Mouse (Mus musculus) gastrocnemius, postnatal 25 days (tissue): ENCODE data around the gene Tnni3. TPM values are rescaled to one million over a fixed set of nuclear protein-coding genes. Genes with fewer than 3 reads are reported as not detected.
A peak's percentile ranks its signal among the peaks of the same experiment; 100 is the strongest.

Source experiments
- DNase-seq: peaks from one replicate; pipeline ENCODE4 v3.0.0; 2022
- total RNA-seq, 2 experiments: library from RNA; stranded (reverse); gene quantifications; 1 replicate in 1 of 2; 2 replicates in 1 of 2; pipeline ENCODE4 v1.2.3; 2021

Gene Tnni3
- total RNA-seq, 2 experiments from 2014 or later = 0.29 TPM; not detected in 1

DNA sequence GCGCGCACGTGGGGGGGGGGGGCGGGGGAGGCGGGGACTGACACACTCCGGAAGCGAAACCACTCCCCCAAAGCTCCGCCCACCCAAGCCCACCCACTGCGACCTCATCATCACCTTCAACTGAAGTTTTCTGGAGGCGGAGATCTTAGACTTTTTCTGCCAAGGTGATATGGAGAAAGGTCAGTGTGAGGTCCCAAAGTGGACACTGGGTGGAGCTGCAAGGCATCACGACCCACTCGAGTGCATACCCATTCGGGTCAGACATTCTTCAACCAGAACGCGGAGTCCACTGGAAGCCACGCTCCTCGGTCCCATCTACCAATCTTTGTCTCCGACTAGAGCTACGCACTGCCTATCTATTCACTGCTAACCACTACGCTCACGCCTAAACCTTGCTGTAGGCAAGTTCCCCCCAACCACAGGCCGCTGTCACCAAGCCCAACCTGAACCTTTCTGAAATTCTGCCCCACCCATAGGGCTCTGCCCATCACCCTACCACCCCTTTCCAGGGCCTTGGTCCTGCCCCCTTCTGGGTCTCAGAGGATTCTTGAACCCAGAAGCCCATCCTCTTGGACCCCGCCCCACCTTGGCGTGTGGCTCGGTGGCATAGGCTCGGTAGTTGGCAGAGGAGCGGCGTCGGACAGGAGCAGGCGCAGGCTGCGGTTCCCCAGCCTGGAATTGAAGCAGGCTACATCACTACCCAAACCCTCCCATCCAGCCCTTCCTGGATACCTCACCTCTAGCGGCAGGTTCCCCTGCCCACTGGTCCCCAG, 2.6 kb downstream of the Tnni3 start:
- no peak for DNase-seq

DNA sequence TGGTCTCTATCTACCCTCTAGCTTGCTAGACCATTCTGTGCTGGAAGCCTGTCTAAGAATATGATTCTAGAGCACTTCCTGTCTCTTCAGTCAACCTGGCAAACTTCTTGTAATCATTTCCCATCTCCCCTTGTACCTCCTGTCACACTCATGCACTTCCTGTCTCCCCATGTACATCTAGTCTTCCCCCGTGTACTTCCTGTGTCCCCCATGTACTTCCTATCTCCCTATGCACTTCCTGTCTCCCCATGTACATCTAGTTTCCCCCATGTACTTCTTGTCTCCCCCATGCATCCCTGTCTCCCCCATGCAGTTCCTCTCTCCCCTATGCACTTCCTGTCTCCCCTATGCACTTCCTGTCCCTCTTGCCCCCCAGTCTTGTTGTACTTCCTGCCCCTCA, 5.5 kb downstream of the Tnni3 start:
- DNase-seq = no peak

DNA sequence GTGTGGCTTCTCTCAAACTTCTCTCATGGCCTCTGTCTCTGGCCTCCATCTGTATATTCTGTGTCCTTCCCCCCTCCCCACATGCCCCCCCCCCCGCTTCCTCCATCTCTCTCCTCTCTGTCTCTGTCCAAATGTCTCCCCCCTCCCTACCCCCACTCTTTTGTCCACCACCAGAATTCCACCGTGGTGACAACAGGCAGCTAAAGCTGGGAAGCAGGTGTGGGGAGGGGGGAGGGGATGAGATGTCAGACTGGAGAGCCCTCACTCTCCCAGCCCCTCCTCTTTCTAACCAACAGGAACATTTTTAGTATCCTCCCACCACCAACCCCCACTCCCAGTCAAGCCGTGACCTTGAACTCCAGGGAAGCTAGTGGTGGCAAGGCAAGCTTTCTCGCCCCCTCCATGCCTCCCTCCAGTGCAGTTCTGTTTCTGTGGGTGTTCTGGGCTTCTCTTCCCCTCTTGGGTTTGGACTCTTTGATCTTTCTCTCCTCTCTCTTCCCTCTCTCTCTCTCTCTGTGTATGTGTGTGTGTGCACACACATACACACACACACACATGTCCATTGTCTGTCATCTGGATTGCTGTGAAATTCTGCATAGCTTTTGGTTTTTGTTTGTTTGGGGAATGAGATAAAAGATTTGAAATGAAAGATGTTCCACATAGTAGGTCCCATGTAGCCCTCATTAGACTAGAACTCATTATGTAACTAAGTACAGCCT, 7.5 kb downstream of the Tnni3 start, which contains the start of gene Tnnt1:
Gene Tnnt1, minus strand, starts transcription at position 51 of the 719 bp plus-strand sequence.
- DNase-seq = no peak

DNA sequence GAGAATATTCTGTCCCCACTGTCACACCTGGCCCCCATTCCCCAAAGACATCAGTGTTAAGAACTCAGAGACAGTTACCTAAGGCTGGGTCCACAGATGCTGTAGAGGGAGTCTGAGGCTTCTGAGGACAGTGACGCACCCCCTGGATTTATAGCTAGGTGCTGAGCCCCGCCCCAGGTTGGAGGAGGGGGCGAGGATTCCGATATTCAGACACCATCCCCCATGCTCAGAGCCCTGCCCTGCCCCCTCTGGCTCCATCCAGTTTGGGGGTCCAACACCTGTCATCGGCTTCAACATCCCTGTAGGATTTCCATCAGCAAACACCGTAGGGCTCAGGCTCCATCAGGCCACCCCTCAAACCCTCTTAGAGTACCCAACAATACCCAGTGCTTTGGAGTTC, 8.2 kb downstream of the Tnni3 start:
- no peak for DNase-seq

DNA sequence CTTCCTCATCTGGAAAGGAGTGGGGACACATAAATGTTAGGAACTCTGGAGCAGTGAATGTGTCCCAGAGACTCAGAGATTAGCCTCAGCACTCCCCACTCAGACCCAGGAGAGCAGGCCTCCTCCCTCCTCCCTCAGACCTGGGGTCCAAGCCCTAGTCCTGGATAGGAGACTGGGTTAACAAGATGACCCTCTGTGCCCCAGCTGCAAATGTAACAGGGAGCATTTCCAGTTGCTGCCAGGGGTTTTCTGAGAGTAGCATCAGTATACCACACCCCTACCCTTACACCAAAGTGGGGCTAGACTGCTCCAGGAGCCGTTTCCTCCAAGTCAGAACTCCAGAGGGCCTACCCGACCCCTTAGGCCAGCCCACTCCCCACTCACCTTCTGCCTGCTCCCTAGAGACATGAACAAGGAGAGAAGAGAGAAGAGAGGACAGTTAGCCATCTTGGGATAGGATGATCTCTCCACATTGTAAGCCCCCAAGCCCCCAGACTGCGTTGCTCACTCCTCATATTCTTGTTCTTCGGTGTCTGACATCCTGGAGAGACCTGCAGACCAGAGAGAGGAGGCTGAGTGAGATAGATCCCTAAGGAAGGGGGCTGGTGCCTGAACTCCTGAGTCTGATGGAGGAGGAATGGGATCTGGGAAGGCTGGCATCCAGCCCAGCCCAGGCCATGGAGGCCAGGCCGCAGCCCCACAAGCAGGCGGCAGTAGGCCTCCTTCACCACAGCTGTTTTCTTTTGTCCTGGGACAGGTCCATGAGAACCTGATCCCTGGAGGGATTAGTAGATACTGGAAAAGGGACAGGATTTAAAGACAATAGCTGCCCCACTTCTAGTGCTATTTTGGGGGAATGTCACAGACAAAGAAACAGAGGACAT, 10.0 kb downstream of the Tnni3 start:
- no peak for DNase-seq

DNA sequence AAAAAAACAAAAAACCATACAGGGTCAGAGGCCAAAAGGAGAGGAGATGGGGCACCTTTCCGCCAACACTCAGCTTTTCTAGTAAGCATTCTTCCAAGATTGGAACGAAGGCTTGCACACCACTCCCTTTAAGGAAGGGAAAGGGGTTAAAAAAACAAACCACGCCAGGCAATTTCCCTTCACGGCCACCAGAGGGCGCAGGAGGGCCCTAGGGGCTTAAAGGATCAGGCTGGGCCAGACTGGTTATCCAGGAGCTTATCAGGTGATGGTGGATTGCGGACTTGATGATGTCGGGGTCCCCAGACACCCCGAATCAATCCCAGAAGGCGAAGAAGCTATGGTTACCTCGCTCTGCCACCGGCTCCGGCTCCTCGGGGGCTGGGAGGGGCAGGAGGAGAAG, 10.8 kb downstream of the Tnni3 start:
- DNase-seq = no peak

DNA sequence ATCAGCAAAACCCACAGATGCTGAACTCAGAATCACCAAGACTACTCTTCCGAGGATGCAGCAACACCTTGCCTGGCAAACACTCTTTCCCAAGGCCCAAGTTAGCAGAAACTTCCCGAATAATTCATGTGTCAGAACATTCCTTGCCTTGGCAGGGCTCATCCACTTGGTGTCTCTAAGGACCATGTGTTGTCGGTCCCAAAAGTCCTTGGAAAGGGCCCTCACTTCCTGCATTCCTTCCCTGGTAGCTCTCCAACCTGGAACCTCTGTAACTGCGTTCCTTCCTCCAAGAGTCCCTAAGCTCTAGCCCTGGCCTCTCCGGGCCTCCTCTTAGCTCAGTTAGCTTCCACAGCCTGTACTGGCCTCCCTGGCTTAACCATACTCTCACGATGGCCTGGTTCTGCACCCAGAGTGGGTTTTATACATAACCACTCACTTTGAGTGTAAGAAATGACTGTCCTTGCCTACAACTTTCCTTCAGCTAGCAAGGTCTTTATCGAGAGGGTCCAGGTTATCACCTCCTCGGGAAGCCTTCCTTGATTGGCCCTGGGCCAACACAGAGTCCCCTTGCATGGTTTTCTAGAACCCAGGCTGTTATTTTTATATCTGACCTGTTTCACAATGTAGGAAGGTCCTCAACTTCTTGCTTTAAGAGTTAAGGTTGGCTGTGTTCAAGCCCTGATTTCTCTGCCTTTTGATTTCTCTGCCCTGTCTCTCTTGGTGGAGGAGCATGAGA, 12.4 kb downstream of the Tnni3 start:
- no peak for DNase-seq

DNA sequence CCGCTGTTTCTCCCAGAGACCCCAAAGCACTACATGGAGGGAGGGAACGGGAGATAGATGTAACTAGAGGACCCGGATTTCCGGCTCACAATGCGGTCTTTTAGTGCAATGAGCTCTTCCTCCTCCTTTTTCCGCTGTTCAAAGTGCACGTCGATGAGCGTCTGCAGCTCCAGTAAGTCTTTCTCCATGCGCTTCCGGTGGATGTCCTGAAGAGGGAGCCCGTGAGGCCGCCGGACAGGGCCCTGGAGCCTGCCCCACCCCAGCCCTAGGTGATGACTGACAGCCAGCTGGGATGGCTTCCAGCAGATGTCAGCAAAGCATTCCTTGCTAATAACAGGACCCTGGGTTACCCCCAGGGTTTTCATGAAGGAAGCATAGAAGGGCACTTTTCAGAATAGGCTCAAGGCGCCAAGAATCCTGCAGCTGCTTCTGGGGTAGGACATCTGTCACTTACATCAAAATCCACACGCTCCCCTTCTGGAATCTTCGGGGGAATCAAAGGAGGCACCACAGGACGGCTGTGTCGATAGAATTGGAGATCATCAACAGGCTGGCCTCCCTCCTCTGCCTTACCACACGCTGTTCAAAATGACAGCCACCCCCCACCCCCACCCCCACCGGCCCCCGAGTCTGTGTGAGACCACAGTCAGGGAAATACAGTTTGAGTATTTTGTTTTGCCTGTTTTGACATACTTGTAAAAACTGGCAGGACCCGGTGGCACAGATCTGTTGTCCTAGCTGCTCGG, 14.0 kb downstream of the Tnni3 start:
- DNase-seq = peak; percentile 67

DNA sequence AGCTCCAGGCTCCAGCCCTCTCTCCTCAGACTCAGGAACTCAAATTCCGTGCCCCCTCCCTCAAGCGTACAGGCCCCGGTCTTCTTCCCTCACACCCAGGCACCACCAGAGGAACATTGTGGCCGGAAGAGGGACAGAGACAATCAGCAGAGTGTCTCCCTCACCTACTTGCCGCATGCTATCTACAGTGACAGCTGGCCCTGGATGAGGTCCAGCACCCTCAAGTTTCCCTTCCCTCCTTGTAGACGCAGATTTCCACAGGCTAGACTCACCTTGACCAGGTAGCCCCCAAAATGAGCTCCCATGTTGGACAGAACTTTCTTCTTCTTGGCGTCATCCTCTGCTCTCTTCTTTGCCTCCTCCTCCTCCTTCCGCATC, 15.3 kb downstream of the Tnni3 start:
- no peak for DNase-seq

DNA sequence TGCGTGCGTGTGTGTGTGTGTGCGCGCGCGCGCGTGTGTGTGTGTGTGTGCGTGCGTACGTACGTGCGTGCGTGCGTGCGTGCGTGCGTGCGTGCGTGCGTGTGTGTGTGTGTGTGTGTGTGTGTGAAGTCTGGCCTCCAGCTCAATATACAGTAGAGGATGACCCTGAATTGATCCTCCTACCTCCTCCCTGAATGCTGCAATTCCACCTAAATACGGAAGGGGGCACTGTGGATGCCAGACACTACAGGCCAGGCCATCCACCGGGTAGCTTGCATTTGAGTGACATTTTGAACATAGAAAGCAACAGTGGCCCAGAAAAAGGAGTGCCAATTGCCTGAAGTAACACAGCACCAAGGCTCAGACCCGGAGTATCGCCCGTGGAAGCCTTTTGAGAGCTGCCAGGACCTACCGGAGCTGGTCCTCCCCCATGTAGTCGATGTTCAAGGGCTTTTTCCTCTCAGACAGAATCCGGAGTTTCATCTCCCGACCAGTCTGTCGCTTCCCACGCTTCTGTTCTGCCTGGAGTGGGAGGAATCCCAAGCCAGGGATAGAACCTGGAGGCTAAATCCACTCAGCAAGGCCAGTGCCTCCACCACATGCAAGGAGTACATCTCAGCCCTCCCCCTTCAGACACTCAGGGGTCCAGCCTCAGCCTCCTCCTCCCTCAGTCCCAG, 15.8 kb downstream of the Tnni3 start:
- DNase-seq = no peak

DNA sequence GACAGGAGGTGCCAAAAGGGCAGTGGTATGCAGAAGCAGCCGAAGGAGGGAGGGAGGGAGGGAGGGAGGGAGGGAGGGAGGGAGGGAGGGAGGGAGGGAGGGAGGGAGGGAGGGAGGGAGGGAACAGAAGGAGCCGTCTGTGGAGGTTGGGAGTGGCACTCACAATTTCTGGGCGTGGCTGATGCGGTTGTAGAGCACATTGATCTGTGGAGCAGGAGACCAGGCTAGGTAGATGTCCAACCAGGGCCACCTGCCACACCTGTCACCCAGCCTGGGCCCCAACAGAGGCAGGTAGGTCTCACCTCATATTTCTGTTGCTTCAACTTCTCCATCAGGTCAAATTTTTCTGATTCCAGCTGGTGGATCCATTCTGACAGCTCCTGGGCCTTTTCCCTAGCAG, 16.8 kb downstream of the Tnni3 start:
- DNase-seq = no peak

DNA sequence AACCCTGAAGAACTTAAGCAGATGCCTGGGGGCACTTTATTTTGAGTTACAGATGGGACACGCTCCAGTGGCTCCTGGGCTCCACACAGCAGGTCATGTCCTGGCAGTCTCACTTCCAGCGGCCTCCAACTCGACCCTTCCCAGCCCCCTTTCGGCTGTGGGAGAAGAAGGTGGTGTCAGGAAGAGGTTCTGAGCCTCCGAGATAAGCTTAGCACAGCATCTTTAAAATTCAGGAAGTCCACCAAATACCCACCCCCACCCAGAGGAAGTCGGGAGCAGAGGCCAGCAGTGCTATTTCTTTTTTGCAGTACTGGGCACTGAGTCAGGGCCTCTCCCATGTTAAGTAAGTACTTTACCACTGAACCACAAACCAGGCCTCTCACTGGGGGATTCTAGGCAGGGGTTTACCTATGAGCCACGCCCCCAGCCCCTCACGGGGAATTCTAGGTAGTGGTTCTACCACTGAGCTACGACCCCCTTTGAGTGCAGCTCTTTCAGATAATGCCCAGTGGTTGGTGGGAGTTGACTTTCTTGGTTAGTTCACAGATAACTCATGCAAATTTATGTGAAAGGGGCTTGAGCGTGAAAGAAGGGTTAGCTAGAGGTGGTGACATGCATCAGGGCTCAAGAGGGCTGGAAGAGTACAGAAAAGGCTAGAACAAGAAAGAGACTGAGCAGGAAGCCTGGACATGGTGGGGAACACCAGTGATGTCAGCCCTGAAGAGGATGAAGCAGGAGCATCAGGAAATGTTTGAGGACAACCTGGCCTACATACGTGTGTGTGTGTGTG, 19.2 kb downstream of the Tnni3 start:
- DNase-seq = no peak

DNA sequence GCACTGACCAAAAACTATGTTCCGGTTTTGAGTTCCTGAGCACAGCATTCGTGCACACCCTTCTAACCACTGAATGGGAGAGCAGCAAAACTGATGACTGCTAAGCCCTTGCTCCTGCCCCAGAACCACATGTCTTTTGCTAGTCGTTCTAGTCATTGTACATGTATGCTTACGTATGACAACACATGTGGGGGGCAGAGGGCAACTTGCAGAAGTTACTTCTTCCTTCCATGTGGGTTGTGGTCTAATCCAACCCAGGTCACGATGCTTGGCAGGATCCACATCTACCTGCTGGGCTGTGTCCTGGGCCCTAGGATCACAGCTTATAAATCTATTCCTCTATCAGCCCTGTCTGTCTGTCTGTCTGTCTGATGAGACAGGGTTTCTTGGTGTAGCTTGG, 20.2 kb downstream of the Tnni3 start:
- no peak for DNase-seq

DNA sequence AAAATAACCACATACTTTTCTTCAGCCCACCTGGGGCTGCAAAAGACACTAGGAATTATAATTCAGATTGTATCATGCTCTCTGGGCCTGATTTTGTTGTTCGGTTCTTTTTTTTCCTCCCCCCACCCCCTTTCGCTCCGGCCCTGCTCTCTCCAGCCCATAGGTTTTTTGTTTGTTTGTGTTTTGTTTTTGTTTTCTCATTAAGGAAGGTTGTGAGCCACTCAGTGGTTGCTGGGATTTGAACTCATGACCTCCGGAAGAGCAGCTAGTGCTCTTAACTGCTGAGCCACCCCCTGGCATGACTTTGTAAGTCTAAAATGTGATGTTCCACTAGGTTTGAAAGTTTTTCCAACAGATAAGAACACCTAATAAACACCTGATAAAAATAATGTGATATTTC, 20.9 kb downstream of the Tnni3 start:
- DNase-seq = no peak

DNA sequence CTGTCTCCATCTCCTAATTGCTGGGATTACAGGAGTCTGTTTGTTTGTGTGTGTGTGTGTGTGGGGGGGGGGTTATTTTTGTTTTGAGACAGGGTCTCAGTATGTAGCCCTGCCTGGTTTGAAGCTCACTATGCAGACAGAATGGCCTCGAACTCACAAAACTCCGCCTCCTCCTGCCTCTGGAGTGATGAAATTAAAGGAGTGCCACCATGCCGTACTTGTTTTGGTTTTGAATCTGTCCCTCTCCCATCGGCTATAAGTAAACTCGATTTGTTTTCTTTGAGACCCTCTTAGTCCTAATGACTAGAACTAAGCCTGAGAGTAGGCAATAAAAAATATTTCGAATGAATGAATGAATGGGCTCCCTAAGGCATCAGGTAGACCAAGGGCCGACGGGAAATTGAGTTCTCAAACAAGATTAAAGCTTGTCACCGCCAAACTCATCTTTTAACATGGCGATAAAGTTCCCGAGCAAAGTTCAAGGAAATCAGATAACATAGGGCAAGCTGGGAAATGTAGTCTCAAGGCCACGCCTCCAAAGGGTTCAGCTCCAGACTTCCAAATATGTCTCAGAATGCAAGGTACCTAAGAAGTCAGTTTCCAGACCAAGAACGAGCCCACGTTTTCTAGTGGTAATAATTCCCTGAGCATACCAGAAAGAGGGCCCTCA, 21.5 kb downstream of the Tnni3 start:
- peak; percentile 40 for DNase-seq

DNA sequence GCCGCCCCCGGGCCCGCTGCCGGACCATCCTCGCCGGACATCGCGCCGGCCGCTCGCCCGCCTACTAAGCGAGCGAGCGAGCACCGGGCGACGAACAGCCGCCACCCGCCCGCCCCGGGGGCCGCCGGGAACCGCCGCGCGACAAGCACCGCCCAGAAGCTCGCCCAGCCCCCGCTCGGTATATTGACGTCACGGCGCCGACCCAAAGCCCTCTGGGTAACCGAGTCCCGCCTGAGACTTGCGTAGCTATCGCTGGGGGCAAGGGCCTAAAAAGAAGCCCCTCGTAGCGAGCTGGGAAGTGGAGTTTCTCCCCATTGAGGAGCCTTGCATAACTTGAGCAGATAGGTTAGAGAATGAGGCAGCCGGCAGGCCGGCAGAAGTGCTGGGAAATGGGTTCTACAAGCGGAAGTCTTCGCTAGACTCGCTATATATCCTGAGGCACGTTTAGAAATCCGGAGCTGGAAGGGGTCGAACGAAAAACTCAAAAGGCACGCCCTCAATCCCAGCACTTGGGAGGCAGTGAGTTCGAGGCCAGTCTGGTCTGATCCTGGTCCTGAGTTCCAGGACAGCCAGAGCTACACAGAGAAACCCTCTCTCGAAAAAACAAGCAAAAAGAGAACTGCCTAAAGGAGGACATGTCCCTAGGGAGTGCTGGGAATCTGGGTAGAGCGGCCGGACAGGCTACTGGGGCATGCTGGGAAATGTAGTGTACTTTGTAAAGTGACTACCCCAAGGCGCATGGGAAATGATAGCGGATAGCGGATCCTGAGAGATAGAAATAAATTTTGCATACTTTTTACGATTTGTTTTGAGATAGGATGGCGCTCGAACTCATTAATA, 22.3 kb downstream of the Tnni3 start, which contains the start of gene Ppp1r12c:
Gene Ppp1r12c, minus strand, starts transcription at position 123 of the 840 bp plus-strand sequence.
- peak; percentile 94 for DNase-seq

DNA sequence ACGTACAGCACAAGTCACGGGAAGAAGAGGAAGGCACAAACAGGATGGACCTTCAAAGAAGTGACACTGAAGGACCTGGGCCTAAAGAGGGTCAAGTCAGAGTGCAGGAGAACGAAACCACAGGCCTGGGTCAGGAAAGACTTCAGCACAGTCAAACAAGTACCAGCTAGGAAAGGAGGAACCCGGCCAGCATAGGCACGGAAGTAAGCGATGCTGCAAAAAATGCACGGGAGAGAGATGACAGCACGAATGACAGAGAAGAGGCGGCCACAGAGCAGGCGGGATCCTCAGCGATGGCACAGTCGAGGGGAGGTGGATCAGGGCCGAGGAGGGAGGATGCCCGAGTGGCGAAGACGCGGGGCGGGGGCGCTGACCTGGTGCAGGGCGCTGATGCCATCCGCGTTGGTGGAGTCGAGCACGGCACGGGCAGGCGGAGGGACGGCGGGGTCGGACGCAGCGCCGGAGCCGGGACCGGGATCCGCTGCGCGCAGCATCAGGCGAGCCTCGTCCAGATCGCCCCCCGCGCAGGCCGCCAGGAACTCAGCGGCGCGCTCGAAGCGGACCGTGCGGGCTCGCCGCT, 23.0 kb downstream of the Tnni3 start:
- no peak for DNase-seq

DNA sequence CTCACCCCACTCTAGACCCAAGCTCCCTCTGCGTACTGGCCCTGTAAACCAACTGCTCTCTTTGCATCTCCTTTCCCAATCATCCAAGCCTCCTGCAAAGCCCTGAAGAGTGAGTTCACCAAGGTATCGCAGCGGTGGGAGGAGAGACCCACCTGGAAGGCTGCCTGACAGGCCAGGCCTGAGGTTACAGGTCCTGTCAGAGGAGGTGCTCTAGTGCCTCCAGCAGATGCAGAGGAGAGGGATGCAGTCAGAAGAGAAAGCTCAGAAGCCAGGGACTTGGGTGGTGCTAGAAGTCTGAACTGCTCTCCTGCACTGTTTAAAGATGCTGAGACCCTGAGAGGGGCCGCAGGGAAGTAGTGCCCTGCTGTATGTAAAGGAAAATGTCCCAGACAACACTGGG, 25.0 kb downstream of the Tnni3 start:
- no peak for DNase-seq
